Mouse (Mus musculus): ENCODE measurements around the gene Ryr1. TPM values are rescaled to one million over a fixed set of nuclear protein-coding genes. Genes with fewer than 3 reads are reported as not detected.

Gene Ryr1
- polyA plus RNA-seq, 1 experiment from 2014 or later: 1.8 TPM

GRCm38 (mm10) chr7:28959505-28960045, 165.4 kb downstream of the Ryr1 start:
- H3K9me3 ChIP-seq (replicated peaks): no peaks in the 10 kb centered on the region
- peaks cover 3% of the 10 kb centered on the region; the same call in 1 of the 2 replicates for H3K36me3 ChIP-seq
- no peaks in the 10 kb centered on the region for H3K27me3 ChIP-seq
- H3K9ac ChIP-seq: peak overlapping the region; percentile 92
- H3K4me3 ChIP-seq (replicated peaks): peak overlapping the region; percentile 72
- peak overlapping the region; percentile 87 for H3K4me2 ChIP-seq
- peak overlapping the region; percentile 86 for H3K27ac ChIP-seq
- WGBS: 28% methylated on average over 6 of the region's 6 CpGs
- H3K4me1 ChIP-seq: peaks cover 82% of the 10 kb centered on the region
- no peak for ATAC-seq (replicated peaks; ENCODE audit: low FRiP score)

- no peak for ATAC-seq (replicated peaks; ENCODE audit: low FRiP score)
- Histone ChIP-seq H3K36me3 (peaks cover 8% of the 10 kb centered on the region; the same call in 1 of the 2 replicates), H3K9me3 (replicated peaks) (no peaks in the 10 kb centered on the region), H3K4me3 (replicated peaks) (no peak overlapping the region), H3K4me2 (peak overlapping the region; percentile 87), H3K4me1 (peaks cover 86% of the 10 kb centered on the region), H3K9ac (no peak overlapping the region), H3K27ac (peak overlapping the region; percentile 86), H3K27me3 (no peaks in the 10 kb centered on the region)
- 26% methylated on average over 1 of the region's 1 CpGs for WGBS
These were observed 166.2 kb downstream of the Ryr1 start for GRCm38 (mm10) chr7:28958770-28959169.

- WGBS: 61% methylated on average over 1 of the region's 1 CpGs
- ATAC-seq (replicated peaks; ENCODE audit: low FRiP score): no peak
- Histone ChIP-seq H3K9ac (no peak overlapping the region), H3K4me3 (replicated peaks) (no peak overlapping the region), H3K36me3 (peaks cover 8% of the 10 kb centered on the region; the same call in 1 of the 2 replicates), H3K9me3 (replicated peaks) (no peaks in the 10 kb centered on the region), H3K27ac (peak overlapping the region; percentile 86; the same call in 1 of the 2 replicates), H3K4me2 (peak overlapping the region; percentile 87), H3K27me3 (no peaks in the 10 kb centered on the region), H3K4me1 (peaks cover 86% of the 10 kb centered on the region)
These were observed 166.8 kb downstream of the Ryr1 start for GRCm38 (mm10) chr7:28957997-28958725.

- Histone ChIP-seq H3K4me3 (replicated peaks) (no peak overlapping the region), H3K4me1 (peaks cover 88% of the 10 kb centered on the region), H3K9ac (no peak overlapping the region), H3K27ac (no peak overlapping the region), H3K27me3 (no peaks in the 10 kb centered on the region), H3K9me3 (replicated peaks) (no peaks in the 10 kb centered on the region), H3K36me3 (peaks cover 8% of the 10 kb centered on the region; the same call in 1 of the 2 replicates), H3K4me2 (no peak overlapping the region)
- WGBS: 57% methylated on average over 6 of the region's 6 CpGs
- ATAC-seq (replicated peaks; ENCODE audit: low FRiP score): no peak
These were observed 167.7 kb downstream of the Ryr1 start for GRCm38 (mm10) chr7:28957286-28957685.

- WGBS: 81% methylated on average over 1 of the region's 1 CpGs
- Histone ChIP-seq H3K27ac (peak overlapping the region; percentile 42; the same call in 1 of the 2 replicates), H3K4me2 (no peak overlapping the region), H3K9ac (no peak overlapping the region), H3K36me3 (peaks cover 10% of the 10 kb centered on the region; the same call in 1 of the 2 replicates), H3K4me3 (replicated peaks) (no peak overlapping the region), H3K9me3 (replicated peaks) (no peaks in the 10 kb centered on the region), H3K27me3 (no peaks in the 10 kb centered on the region), H3K4me1 (peaks cover 98% of the 10 kb centered on the region)
- no peak for ATAC-seq (replicated peaks; ENCODE audit: low FRiP score)
These were observed 168.7 kb downstream of the Ryr1 start for GRCm38 (mm10) chr7:28956270-28956669.

GRCm38 (mm10) chr7:28955295-28955897, 169.6 kb downstream of the Ryr1 start:
- no peak for ATAC-seq (replicated peaks; ENCODE audit: low FRiP score)
- Histone ChIP-seq H3K27me3 (no peaks in the 10 kb centered on the region), H3K36me3 (peaks cover 19% of the 10 kb centered on the region; the same call in 1 of the 2 replicates), H3K27ac (peak overlapping the region; percentile 49), H3K4me2 (no peak overlapping the region), H3K4me3 (replicated peaks) (no peak overlapping the region), H3K9me3 (replicated peaks) (no peaks in the 10 kb centered on the region), H3K4me1 (peaks cover 98% of the 10 kb centered on the region), H3K9ac (no peak overlapping the region)
- 52% methylated on average over 5 of the region's 5 CpGs for WGBS

- Histone ChIP-seq H3K4me2 (no peak overlapping the region), H3K27me3 (no peaks in the 10 kb centered on the region), H3K9ac (no peak overlapping the region), H3K36me3 (peaks cover 20% of the 10 kb centered on the region; the same call in 1 of the 2 replicates), H3K4me3 (replicated peaks) (no peak overlapping the region), H3K9me3 (replicated peaks) (no peaks in the 10 kb centered on the region), H3K4me1 (peaks cover 98% of the 10 kb centered on the region), H3K27ac (peak overlapping the region; percentile 49; the same call in 1 of the 2 replicates)
- 71% methylated on average over 4 of the region's 4 CpGs for WGBS
- ATAC-seq (replicated peaks; ENCODE audit: low FRiP score): no peak
These were observed 170.2 kb downstream of the Ryr1 start for GRCm38 (mm10) chr7:28954773-28955172.

GRCm38 (mm10) chr7:28953476-28954376, 171.3 kb downstream of the Ryr1 start:
- H3K9me3 ChIP-seq (replicated peaks): no peaks in the 10 kb centered on the region
- peak overlapping the region; percentile 91 for H3K27ac ChIP-seq
- H3K36me3 ChIP-seq: peaks cover 20% of the 10 kb centered on the region; the same call in 1 of the 2 replicates
- no peaks in the 10 kb centered on the region for H3K27me3 ChIP-seq
- H3K9ac ChIP-seq: peak overlapping the region; percentile 41; the same call in 1 of the 2 replicates
- no peak overlapping the region for H3K4me3 ChIP-seq (replicated peaks)
- peaks cover 98% of the 10 kb centered on the region for H3K4me1 ChIP-seq
- ATAC-seq (replicated peaks; ENCODE audit: low FRiP score): peak; percentile 57
- 12% methylated on average over 2 of the region's 2 CpGs for WGBS
- peak overlapping the region; percentile 44 for H3K4me2 ChIP-seq

MicroRNAs within 50 kb of the gene (microRNA counts, 519-probe panel; counts per million panel counts)
- microRNA mmu-miR-1963: 2,727 counts per million, percentile 64 among the panel's probes with 10 or more counts

Small RNA genes lying within 50 kb of the gene (microRNA-seq; reads per million reads assigned to microRNA genes)
- gene Gm44408 (not detected), gene Mir1963 (not detected)

Other genes with a start within 250 kb of the Ryr1 start
- gene Capn12, start 243.8 kb downstream of the Ryr1 start, polyA plus RNA-seq (2015; fragmentation: Nextera tagmentation; extraction: Ambion mirVana): 0.36 and 0.64 TPM in 2 replicates
- gene Actn4, start 162.8 kb downstream of the Ryr1 start, polyA plus RNA-seq (2015; fragmentation: Nextera tagmentation; extraction: Ambion mirVana): 288 and 312 TPM in 2 replicates
- 401 and 402 TPM in 2 replicates for gene Eif3k, start 143.3 kb downstream of the Ryr1 start, polyA plus RNA-seq (2015; fragmentation: Nextera tagmentation; extraction: Ambion mirVana)
- gene Map4k1, start 143.1 kb downstream of the Ryr1 start, polyA plus RNA-seq (2015; fragmentation: Nextera tagmentation; extraction: Ambion mirVana): 9.0 and 9.6 TPM in 2 replicates
- gene Rasgrp4, start 9.7 kb upstream of the Ryr1 start, polyA plus RNA-seq (2015; fragmentation: Nextera tagmentation; extraction: Ambion mirVana): 0.48 and 1.2 TPM in 2 replicates
- gene Fam98c, start 31.1 kb upstream of the Ryr1 start, polyA plus RNA-seq (2015; fragmentation: Nextera tagmentation; extraction: Ambion mirVana): 19.4 and 21.4 TPM in 2 replicates
- 0.72 and 1.00 TPM in 2 replicates for gene Ggn, start 45.0 kb upstream of the Ryr1 start, polyA plus RNA-seq (2015; fragmentation: Nextera tagmentation; extraction: Ambion mirVana)
- 3.4 and 4.0 TPM in 2 replicates for gene Spred3, start 45.2 kb upstream of the Ryr1 start, polyA plus RNA-seq (2015; fragmentation: Nextera tagmentation; extraction: Ambion mirVana)
- 263 and 266 TPM in 2 replicates for gene Psmd8, start 55.5 kb upstream of the Ryr1 start, polyA plus RNA-seq (2015; fragmentation: Nextera tagmentation; extraction: Ambion mirVana)
- 0.96 and 1.1 TPM in 2 replicates for gene Catsperg1, start 88.9 kb upstream of the Ryr1 start, polyA plus RNA-seq (2015; fragmentation: Nextera tagmentation; extraction: Ambion mirVana)
- gene Kcnk6, start 107.3 kb upstream of the Ryr1 start, polyA plus RNA-seq (2015; fragmentation: Nextera tagmentation; extraction: Ambion mirVana): 1.6 and 1.7 TPM in 2 replicates
- gene Yif1b, start 113.2 kb upstream of the Ryr1 start, polyA plus RNA-seq (2015; fragmentation: Nextera tagmentation; extraction: Ambion mirVana): 122 and 123 TPM in 2 replicates
- gene 2200002D01Rik, start 123.3 kb upstream of the Ryr1 start, polyA plus RNA-seq (2015; fragmentation: Nextera tagmentation; extraction: Ambion mirVana): 7.6 and 11.2 TPM in 2 replicates
- 236 and 245 TPM in 2 replicates for gene Spint2, start 156.7 kb upstream of the Ryr1 start, polyA plus RNA-seq (2015; fragmentation: Nextera tagmentation; extraction: Ambion mirVana)
- 21.0 and 23.7 TPM in 2 replicates for gene Ppp1r14a, start 164.1 kb upstream of the Ryr1 start, polyA plus RNA-seq (2015; fragmentation: Nextera tagmentation; extraction: Ambion mirVana)
- 3.1 and 5.9 TPM in 2 replicates for gene Dpf1, start 178.8 kb upstream of the Ryr1 start, polyA plus RNA-seq (2015; fragmentation: Nextera tagmentation; extraction: Ambion mirVana)